Mouse (Mus musculus) midbrain, postnatal 0 days (tissue): ENCODE measurements around the gene Olfr368. TPM values are rescaled to one million over a fixed set of nuclear protein-coding genes. Genes with fewer than 3 reads are reported as not detected.

Experiments
- ATAC-seq: fragments of 200-750 bp; cut with Nextera tagmentation; 2 replicates; pipeline ENCODE4 v1.8.0; 2017; ENCODE audit warnings: moderate number of reproducible peaks, mild to moderate bottlenecking, moderate TSS enrichment, moderate library complexity; ENCODE audit not compliant: low FRiP score
- DNase-seq: peaks from one replicate; pipeline ENCODE4 v3.0.0-alpha.2; 2015; ENCODE audit warnings: low spot score
- H3K27ac ChIP-seq: fragments of 300-500 bp; sonication (generic); 2 replicates; pipeline ENCODE4 v1.5.1; 2014; ENCODE audit warnings: low read depth, mild to moderate bottlenecking, low read length, mixed read lengths
- H3K27me3 ChIP-seq: fragments of 300-500 bp; sonication (generic); 2 replicates; pipeline ENCODE4 v1.6.1; 2014; ENCODE audit warnings: low read length, control low read depth, mixed read lengths; ENCODE audit not compliant: insufficient read depth
- H3K36me3 ChIP-seq: fragments of 300-500 bp; sonication (generic); 2 replicates; pipeline ENCODE4 v1.6.1; 2014; ENCODE audit warnings: low read length, control low read depth, mixed read lengths; ENCODE audit not compliant: insufficient read depth
- H3K4me1 ChIP-seq: fragments of 300-500 bp; sonication (generic); 2 replicates; pipeline ENCODE4 v1.6.1; 2014; ENCODE audit warnings: mild to moderate bottlenecking, control low read depth, antibody characterized with exemption, low read length, mixed read lengths; ENCODE audit not compliant: insufficient read depth
- H3K4me2 ChIP-seq: fragments of 300-500 bp; sonication (generic); 2 replicates; pipeline ENCODE4 v1.6.1; 2014; ENCODE audit warnings: low read depth, mild to moderate bottlenecking, low read length, mixed read lengths; ENCODE audit not compliant: poor library complexity, severe bottlenecking
- H3K4me3 ChIP-seq: fragments of 300-500 bp; sonication (generic); 2 replicates; pipeline ENCODE4 v1.5.1; 2014; ENCODE audit warnings: low read depth, mild to moderate bottlenecking, low read length, moderate library complexity
- H3K9ac ChIP-seq: fragments of 300-500 bp; sonication (generic); replicated peaks from 2 replicates; pipeline ENCODE4 v1.6.1; 2014; ENCODE audit warnings: mild to moderate bottlenecking, low read length, moderate library complexity, mixed read lengths; ENCODE audit not compliant: poor library complexity, severe bottlenecking
- H3K9me3 ChIP-seq: fragments of 300-500 bp; sonication (generic); 2 replicates; pipeline ENCODE4 v1.6.1; 2016; ENCODE audit warnings: low read length, control low read depth
- CTCF ChIP-seq: IDR thresholded peaks from 2 replicates; pipeline ENCODE4 v1.5.1; 2016; ENCODE audit warnings: antibody characterized with exemption, mild to moderate bottlenecking
- WGBS: fragments of 180-500 bp; shearing (Covaris S2); extraction: QIAGEN DNeasy Blood & Tissue Kit; methylation state at CpG from one replicate; pipeline ENCODE4 v1.1.7; 2014; 5-methylcytosine and 5-hydroxymethylcytosine counted together
- polyA plus RNA-seq: library from polyadenylated mRNA; unstranded; fragments of >200 nt; fragmentation: Nextera tagmentation; extraction: Ambion mirVana; gene quantifications from 2 replicates; pipeline ENCODE4 v1.2.1, GENCODE M21; 2015
- total RNA-seq: library from RNA; depleted of rRNA; stranded (reverse); fragments of >200 nt; gene quantifications from 2 replicates; pipeline ENCODE4 v1.2.3, GENCODE M21; 2014; rRNA removed

Olfr368 gene
- total and polyA plus RNA-seq, 2 experiments from 2014 or later = not detected

DNA sequence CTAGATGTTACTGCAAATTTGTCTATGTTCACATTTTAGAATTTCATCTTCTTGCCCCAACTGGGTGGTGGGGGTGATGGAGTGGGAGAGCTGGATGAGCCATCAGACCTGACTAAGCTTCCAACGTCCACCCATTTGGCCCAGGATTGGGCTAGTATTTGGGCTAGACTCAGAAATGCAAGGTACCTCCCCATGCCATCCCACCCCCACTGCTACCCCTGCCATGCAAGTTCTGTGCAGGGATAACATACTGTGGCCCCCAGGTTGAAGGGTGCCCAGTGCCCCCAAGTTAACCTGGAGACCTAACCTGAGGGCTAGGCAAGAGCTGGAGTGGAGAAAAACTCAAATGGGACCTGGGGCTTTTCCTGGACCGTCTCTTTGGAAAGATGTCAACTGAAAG is 33.6 kb downstream of the Olfr368 start:
- no peaks in the 10 kb centered on the region for H3K9me3 ChIP-seq
- H3K4me1 ChIP-seq = no peaks in the 10 kb centered on the region
- no peak overlapping the region for H3K27ac ChIP-seq
- H3K36me3 ChIP-seq = peaks cover 10% of the 10 kb centered on the region
- ATAC-seq = no peak
- no peaks in the 10 kb centered on the region for H3K27me3 ChIP-seq
- 94% methylated on average over 2 of the region's 2 CpGs for WGBS
- TF ChIP-seq CTCF = no peak
- H3K4me3 ChIP-seq = no peak overlapping the region
- H3K9ac ChIP-seq = no peak overlapping the region
- no peak for DNase-seq
- H3K4me2 ChIP-seq = no peak overlapping the region

DNA sequence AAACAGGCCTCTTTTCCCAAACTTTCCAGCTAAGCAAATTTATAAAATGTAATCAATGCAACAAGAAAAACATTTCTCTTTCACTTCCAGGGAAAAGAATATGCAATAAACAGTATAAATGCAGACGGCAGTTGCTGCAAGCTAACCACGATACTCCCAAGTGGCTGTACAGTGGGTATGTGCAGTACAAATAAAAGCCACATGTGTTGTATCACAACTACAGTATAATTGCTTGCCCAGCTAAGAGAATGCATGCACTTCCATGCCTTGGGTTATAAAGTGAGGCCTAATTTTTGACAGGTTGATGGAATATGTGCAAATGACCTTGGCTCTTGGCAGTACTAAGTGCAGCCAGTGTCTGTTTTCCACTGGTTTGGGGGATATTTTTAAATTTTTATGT is 44.3 kb downstream of the Olfr368 start:
- Histone ChIP-seq H3K9ac (no peak overlapping the region), H3K27ac (no peak overlapping the region), H3K36me3 (peaks cover 4% of the 10 kb centered on the region; the same call in 1 of the 2 replicates), H3K27me3 (no peaks in the 10 kb centered on the region), H3K4me3 (no peak overlapping the region), H3K4me2 (no peak overlapping the region), H3K9me3 (no peaks in the 10 kb centered on the region), H3K4me1 (no peaks in the 10 kb centered on the region)
- no peak for TF ChIP-seq CTCF
- 82% methylated on average over 2 of the region's 2 CpGs for WGBS
- ATAC-seq (no peak), DNase-seq (no peak)

GRCm38 (mm10) chr2:37376018-37376417 is 49.7 kb downstream of the Olfr368 start:
- Histone ChIP-seq H3K9me3 (no peaks in the 10 kb centered on the region), H3K4me3 (no peak overlapping the region), H3K4me1 (no peaks in the 10 kb centered on the region), H3K36me3 (peaks cover 14% of the 10 kb centered on the region), H3K9ac (no peak overlapping the region), H3K27me3 (no peaks in the 10 kb centered on the region), H3K27ac (no peak overlapping the region), H3K4me2 (no peak overlapping the region)
- DNase-seq = no peak
- TF ChIP-seq CTCF = no peak
- no peak for ATAC-seq
- 88% methylated on average over 1 of the region's 1 CpGs for WGBS

DNA sequence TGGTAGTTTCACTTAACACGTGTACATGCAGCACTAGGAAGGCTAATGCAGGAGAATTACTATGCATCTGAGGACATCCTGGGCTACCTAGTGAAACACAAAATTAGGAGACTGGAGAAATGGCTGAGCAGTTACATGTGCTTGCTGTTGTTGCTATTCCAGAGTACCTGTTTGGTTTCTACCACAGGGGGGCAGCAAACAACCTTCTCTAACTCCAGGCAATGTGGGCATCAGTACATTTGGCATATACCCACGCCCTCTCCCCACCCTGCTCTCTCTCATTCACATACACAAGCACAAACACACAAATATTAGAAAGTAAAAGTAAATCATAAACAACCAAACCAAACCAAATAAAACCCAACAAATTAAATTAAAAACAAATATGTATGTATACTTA is 53.9 kb downstream of the Olfr368 start:
- peaks cover 29% of the 10 kb centered on the region for H3K36me3 ChIP-seq
- H3K4me1 ChIP-seq = no peaks in the 10 kb centered on the region
- no peaks in the 10 kb centered on the region for H3K9me3 ChIP-seq
- no peak overlapping the region for H3K27ac ChIP-seq
- no peak for ATAC-seq
- H3K27me3 ChIP-seq = no peaks in the 10 kb centered on the region
- peak; percentile 73 for TF ChIP-seq CTCF
- no peak overlapping the region for H3K4me2 ChIP-seq
- no peak overlapping the region for H3K4me3 ChIP-seq
- no peak overlapping the region for H3K9ac ChIP-seq
- 63% methylated on average over 2 of the region's 2 CpGs for WGBS
- DNase-seq = peak; percentile 70

Other genes with a start within 250 kb of the Olfr368 start
- not detected in 2 replicates for gene Olfr361, start 237.2 kb upstream of the Olfr368 start, total RNA-seq
- not detected in 2 replicates for gene Olfr361, start 237.2 kb upstream of the Olfr368 start, polyA plus RNA-seq
- gene Olfr362, start 208.6 kb upstream of the Olfr368 start, total RNA-seq = not detected in 2 replicates
- gene Olfr362, start 208.6 kb upstream of the Olfr368 start, polyA plus RNA-seq = not detected in 2 replicates
- not detected in 2 replicates for gene Olfr364-ps1, start 187.2 kb upstream of the Olfr368 start, total RNA-seq
- gene Olfr364-ps1, start 187.2 kb upstream of the Olfr368 start, polyA plus RNA-seq = not detected in 2 replicates
- not detected in 2 replicates for gene Olfr365, start 138.3 kb upstream of the Olfr368 start, total RNA-seq
- gene Olfr365, start 138.3 kb upstream of the Olfr368 start, polyA plus RNA-seq = not detected in 2 replicates
- gene Olfr366, start 114.9 kb upstream of the Olfr368 start, total RNA-seq = not detected in 2 replicates
- not detected in 2 replicates for gene Olfr366, start 114.9 kb upstream of the Olfr368 start, polyA plus RNA-seq
- 35.5 and 41.7 TPM in 2 replicates for gene Pdcl, start 32.8 kb downstream of the Olfr368 start, total RNA-seq
- 32.8 and 35.0 TPM in 2 replicates for gene Pdcl, start 32.8 kb downstream of the Olfr368 start, polyA plus RNA-seq
- gene Rc3h2, start 96.4 kb downstream of the Olfr368 start, total RNA-seq = 56.2 and 70.4 TPM in 2 replicates
- gene Rc3h2, start 96.4 kb downstream of the Olfr368 start, polyA plus RNA-seq = 9.0 and 13.3 TPM in 2 replicates
- gene Zbtb26, start 116.6 kb downstream of the Olfr368 start, total RNA-seq = 14.3 and 15.1 TPM in 2 replicates
- gene Zbtb26, start 116.6 kb downstream of the Olfr368 start, polyA plus RNA-seq = 2.5 and 2.6 TPM in 2 replicates
- 30.6 and 37.9 TPM in 2 replicates for gene Zbtb6, start 116.7 kb downstream of the Olfr368 start, total RNA-seq
- gene Zbtb6, start 116.7 kb downstream of the Olfr368 start, polyA plus RNA-seq = 9.2 and 9.5 TPM in 2 replicates
- 65.0 and 89.4 TPM in 2 replicates for gene Rabgap1, start 116.8 kb downstream of the Olfr368 start, total RNA-seq
- gene Rabgap1, start 116.8 kb downstream of the Olfr368 start, polyA plus RNA-seq = 38.9 and 45.2 TPM in 2 replicates
- 35.6 and 46.5 TPM in 2 replicates for gene Gpr21, start 189.8 kb downstream of the Olfr368 start, total RNA-seq
- gene Gpr21, start 189.8 kb downstream of the Olfr368 start, polyA plus RNA-seq = 8.3 and 10.0 TPM in 2 replicates